Mouse (Mus musculus): ENCODE results near the gene Prkce. TPM values are rescaled to one million over a fixed set of nuclear protein-coding genes. Genes with fewer than 3 reads are reported as not detected.
A peak's percentile ranks its signal among the peaks of the same experiment; 100 is the strongest.

The Prkce gene
- polyA plus RNA-seq, 1 experiment from 2014 or later, result 35.7 TPM

GRCm38 (mm10) chr17:86532783-86533548 lies 365.4 kb downstream of the Prkce start:
- Histone ChIP-seq H3K9ac (ENCODE audit: low read depth, low read length) (no peak overlapping the region), H3K4me2 (ENCODE audit: low read length) (no peak overlapping the region), H3K36me3 (ENCODE audit: control insufficient read depth, insufficient read depth, low read length) (no peaks in the 10 kb centered on the region), H3K27me3 (replicated peaks; ENCODE audit: control insufficient read depth, insufficient read depth, low read length) (no peaks in the 10 kb centered on the region), H3K4me3 (ENCODE audit: low read length) (no peak overlapping the region), H3K4me1 (ENCODE audit: control insufficient read depth, insufficient read depth, low read depth, low read length) (no peaks in the 10 kb centered on the region; the same call in 1 of the 2 replicates), H3K27ac (ENCODE audit: low read depth, low read length) (no peak overlapping the region), H3K9me3 (ENCODE audit: control insufficient read depth, low read length) (no peaks in the 10 kb centered on the region)
- 68% methylated on average over 17 of the region's 17 CpGs for WGBS
- ATAC-seq, result no peak

- no peak overlapping the region for H3K4me3 ChIP-seq (ENCODE audit: low read length)
- no peak overlapping the region for H3K4me2 ChIP-seq (ENCODE audit: low read length)
- no peak overlapping the region for H3K9ac ChIP-seq (ENCODE audit: low read depth, low read length)
- 85% methylated on average over 11 of the region's 11 CpGs for WGBS
- no peaks in the 10 kb centered on the region for H3K27me3 ChIP-seq (replicated peaks; ENCODE audit: control insufficient read depth, insufficient read depth, low read length)
- H3K27ac ChIP-seq (ENCODE audit: low read depth, low read length), result no peak overlapping the region
- ATAC-seq, result no peak
- no peaks in the 10 kb centered on the region; the same call in 1 of the 2 replicates for H3K4me1 ChIP-seq (ENCODE audit: control insufficient read depth, insufficient read depth, low read depth, low read length)
- no peaks in the 10 kb centered on the region for H3K36me3 ChIP-seq (ENCODE audit: control insufficient read depth, insufficient read depth, low read length)
- no peaks in the 10 kb centered on the region for H3K9me3 ChIP-seq (ENCODE audit: control insufficient read depth, low read length)
These were observed 365.9 kb downstream of the Prkce start for GRCm38 (mm10) chr17:86533549-86533851.

- Histone ChIP-seq H3K27me3 (replicated peaks; ENCODE audit: control insufficient read depth, insufficient read depth, low read length) (no peaks in the 10 kb centered on the region), H3K4me3 (ENCODE audit: low read length) (no peak overlapping the region), H3K36me3 (ENCODE audit: control insufficient read depth, insufficient read depth, low read length) (no peaks in the 10 kb centered on the region), H3K9ac (ENCODE audit: low read depth, low read length) (0 out of 2 replicates have a peak overlapping the region, but pooled peaks have one; percentile 6), H3K4me1 (ENCODE audit: control insufficient read depth, insufficient read depth, low read depth, low read length) (no peaks in the 10 kb centered on the region; the same call in 1 of the 2 replicates), H3K9me3 (ENCODE audit: control insufficient read depth, low read length) (no peaks in the 10 kb centered on the region), H3K4me2 (ENCODE audit: low read length) (no peak overlapping the region), H3K27ac (ENCODE audit: low read depth, low read length) (peak overlapping the region; percentile 41; the same call in 1 of the 2 replicates)
- ATAC-seq, result peak; percentile 62; the same call in 1 of the 2 replicates
- 63% methylated on average over 10 of the region's 10 CpGs for WGBS
These were observed 367.5 kb downstream of the Prkce start for GRCm38 (mm10) chr17:86535096-86535495.

DNA sequence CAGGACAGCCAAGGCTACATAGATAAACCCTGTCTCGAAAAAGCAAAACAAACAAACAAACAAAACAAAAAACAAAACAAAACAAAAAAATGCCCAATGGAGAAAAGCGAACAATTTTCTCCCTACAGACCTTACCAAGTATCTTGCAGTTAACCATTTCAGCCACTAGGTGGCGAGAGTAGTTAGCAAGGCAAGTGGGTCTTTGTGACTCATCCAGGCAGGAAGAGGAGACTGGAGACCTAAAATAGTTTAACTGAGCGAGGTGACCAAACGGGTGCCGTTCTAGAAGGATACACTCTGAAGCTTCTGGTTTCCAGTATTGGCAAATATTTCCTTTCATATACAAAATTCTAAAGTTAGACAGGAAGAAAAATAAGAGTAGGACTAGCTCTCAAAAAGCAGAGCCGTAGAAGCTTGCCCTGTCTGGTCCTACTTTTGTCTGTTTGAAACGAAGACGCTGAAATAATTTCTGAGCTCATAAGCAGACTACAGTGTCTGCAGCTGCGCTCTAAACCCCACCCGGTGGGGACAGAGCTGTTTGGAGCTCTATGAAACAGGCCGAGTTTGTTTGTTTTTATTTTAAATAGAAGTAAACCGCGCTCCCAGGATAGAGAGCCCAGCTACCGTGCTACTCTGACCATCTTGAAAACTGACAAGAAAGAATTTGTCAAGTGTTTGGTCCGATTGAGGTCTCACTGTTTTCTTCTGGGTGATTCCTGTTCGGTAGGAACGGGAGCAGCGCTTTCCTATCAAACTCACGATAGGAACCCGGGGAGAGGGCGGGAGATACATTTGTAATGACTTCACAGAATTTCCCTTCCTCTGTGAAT lies 368.5 kb downstream of the Prkce start:
- Histone ChIP-seq H3K4me1 (ENCODE audit: control insufficient read depth, insufficient read depth, low read depth, low read length) (no peaks in the 10 kb centered on the region; the same call in 1 of the 2 replicates), H3K27me3 (replicated peaks; ENCODE audit: control insufficient read depth, insufficient read depth, low read length) (no peaks in the 10 kb centered on the region), H3K9ac (ENCODE audit: low read depth, low read length) (0 out of 2 replicates have a peak overlapping the region, but pooled peaks have one; percentile 5), H3K27ac (ENCODE audit: low read depth, low read length) (peak overlapping the region; percentile 11), H3K9me3 (ENCODE audit: control insufficient read depth, low read length) (no peaks in the 10 kb centered on the region), H3K4me2 (ENCODE audit: low read length) (peak overlapping the region; percentile 18), H3K36me3 (ENCODE audit: control insufficient read depth, insufficient read depth, low read length) (no peaks in the 10 kb centered on the region), H3K4me3 (ENCODE audit: low read length) (no peak overlapping the region)
- ATAC-seq, result peak; percentile 85
- 40% methylated on average over 22 of the region's 22 CpGs for WGBS

DNA sequence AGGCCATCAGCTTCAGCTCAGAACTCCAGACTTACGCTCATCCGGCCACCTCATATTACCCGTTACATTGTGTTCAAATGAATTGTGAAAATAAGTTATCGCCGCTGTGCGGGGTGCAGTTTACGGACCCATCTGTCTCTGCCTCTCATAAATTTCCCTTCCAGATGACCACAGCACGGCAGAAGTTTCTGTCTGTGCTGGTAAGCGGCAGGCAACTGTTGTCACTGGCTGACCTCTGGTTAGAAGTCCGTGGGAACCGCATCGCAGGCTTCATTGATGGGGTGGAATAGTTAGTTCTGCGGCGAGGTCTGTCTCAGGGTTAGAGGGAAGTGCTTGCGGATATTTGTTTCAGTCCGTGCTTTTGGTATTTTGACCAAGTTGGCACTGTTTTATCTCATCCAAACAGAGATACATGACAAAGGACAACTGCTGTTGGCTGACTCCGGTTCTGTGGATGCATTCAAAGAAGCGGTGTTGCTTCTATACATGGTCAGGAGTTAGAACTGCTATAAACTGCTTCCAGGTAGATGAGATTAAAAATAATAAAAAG lies 372.4 kb downstream of the Prkce start:
- Histone ChIP-seq H3K4me1 (ENCODE audit: control insufficient read depth, insufficient read depth, low read depth, low read length) (no peaks in the 10 kb centered on the region), H3K36me3 (ENCODE audit: control insufficient read depth, insufficient read depth, low read length) (no peaks in the 10 kb centered on the region), H3K9me3 (ENCODE audit: control insufficient read depth, low read length) (no peaks in the 10 kb centered on the region), H3K4me3 (ENCODE audit: low read length) (no peak overlapping the region), H3K27me3 (replicated peaks; ENCODE audit: control insufficient read depth, insufficient read depth, low read length) (no peaks in the 10 kb centered on the region), H3K4me2 (ENCODE audit: low read length) (no peak overlapping the region), H3K9ac (ENCODE audit: low read depth, low read length) (no peak overlapping the region), H3K27ac (ENCODE audit: low read depth, low read length) (no peak overlapping the region)
- no peak for ATAC-seq
- 81% methylated on average over 18 of the region's 18 CpGs for WGBS

GRCm38 (mm10) chr17:86546529-86546928 lies 378.9 kb downstream of the Prkce start:
- Histone ChIP-seq H3K4me1 (ENCODE audit: control insufficient read depth, insufficient read depth, low read depth, low read length) (no peaks in the 10 kb centered on the region), H3K9me3 (ENCODE audit: control insufficient read depth, low read length) (no peaks in the 10 kb centered on the region), H3K36me3 (ENCODE audit: control insufficient read depth, insufficient read depth, low read length) (no peaks in the 10 kb centered on the region), H3K4me3 (ENCODE audit: low read length) (no peak overlapping the region), H3K27ac (ENCODE audit: low read depth, low read length) (no peak overlapping the region), H3K27me3 (replicated peaks; ENCODE audit: control insufficient read depth, insufficient read depth, low read length) (no peaks in the 10 kb centered on the region), H3K9ac (ENCODE audit: low read depth, low read length) (no peak overlapping the region), H3K4me2 (ENCODE audit: low read length) (no peak overlapping the region)
- ATAC-seq, result peak; percentile 52; the same call in 1 of the 2 replicates
- 28% methylated on average over 7 of the region's 7 CpGs for WGBS

DNA sequence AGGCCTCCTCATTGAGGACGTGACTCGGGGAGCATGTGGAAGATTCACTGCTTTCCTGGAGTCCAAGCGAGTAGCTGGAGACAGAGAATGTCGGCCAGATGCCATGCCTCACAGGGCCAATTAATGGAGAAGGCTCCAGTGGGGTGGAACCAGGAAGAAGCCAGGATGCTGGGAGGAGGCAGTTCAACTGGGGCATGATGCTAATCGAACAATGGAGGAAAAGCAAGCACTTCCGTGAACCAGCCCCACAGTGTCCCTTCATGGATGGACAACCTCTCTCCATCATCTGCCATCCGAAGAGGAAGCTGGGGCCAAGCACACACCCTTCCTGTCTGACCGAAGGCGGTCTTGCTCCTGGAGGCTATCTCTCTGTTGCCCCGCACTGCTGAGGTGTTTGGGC lies 381.5 kb downstream of the Prkce start:
- no peaks in the 10 kb centered on the region for H3K4me1 ChIP-seq (ENCODE audit: control insufficient read depth, insufficient read depth, low read depth, low read length)
- no peak for ATAC-seq
- H3K9me3 ChIP-seq (ENCODE audit: control insufficient read depth, low read length), result no peaks in the 10 kb centered on the region
- H3K9ac ChIP-seq (ENCODE audit: low read depth, low read length), result no peak overlapping the region
- H3K27me3 ChIP-seq (replicated peaks; ENCODE audit: control insufficient read depth, insufficient read depth, low read length), result no peaks in the 10 kb centered on the region
- 95% methylated on average over 10 of the region's 10 CpGs for WGBS
- no peak overlapping the region for H3K4me3 ChIP-seq (ENCODE audit: low read length)
- H3K36me3 ChIP-seq (ENCODE audit: control insufficient read depth, insufficient read depth, low read length), result no peaks in the 10 kb centered on the region
- no peak overlapping the region for H3K4me2 ChIP-seq (ENCODE audit: low read length)
- H3K27ac ChIP-seq (ENCODE audit: low read depth, low read length), result no peak overlapping the region

DNA sequence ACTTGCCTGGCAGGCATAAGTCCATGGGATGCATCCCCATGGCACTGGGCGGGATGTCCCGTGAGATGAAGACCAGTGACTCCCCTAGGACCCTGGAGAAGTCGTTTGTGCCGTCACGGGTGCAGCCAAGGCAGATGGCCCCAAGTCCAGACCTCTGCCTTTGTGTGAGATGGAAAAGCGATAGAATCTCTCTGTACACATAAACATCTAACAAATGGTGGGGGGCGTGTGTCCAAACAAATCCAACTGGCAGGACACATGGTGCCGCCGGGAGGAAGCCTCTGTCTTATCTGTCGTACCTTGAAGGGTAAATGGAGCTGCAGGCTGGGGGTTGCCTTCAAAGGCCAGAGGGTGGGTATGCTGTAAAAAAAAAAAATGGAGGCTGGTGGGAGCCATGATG lies 384.0 kb downstream of the Prkce start:
- no peak overlapping the region for H3K4me2 ChIP-seq (ENCODE audit: low read length)
- no peak for ATAC-seq
- no peaks in the 10 kb centered on the region for H3K27me3 ChIP-seq (replicated peaks; ENCODE audit: control insufficient read depth, insufficient read depth, low read length)
- 86% methylated on average over 9 of the region's 10 CpGs for WGBS
- H3K9me3 ChIP-seq (ENCODE audit: control insufficient read depth, low read length), result no peaks in the 10 kb centered on the region
- H3K27ac ChIP-seq (ENCODE audit: low read depth, low read length), result no peak overlapping the region
- H3K4me3 ChIP-seq (ENCODE audit: low read length), result no peak overlapping the region
- H3K4me1 ChIP-seq (ENCODE audit: control insufficient read depth, insufficient read depth, low read depth, low read length), result no peaks in the 10 kb centered on the region
- H3K9ac ChIP-seq (ENCODE audit: low read depth, low read length), result no peak overlapping the region
- H3K36me3 ChIP-seq (ENCODE audit: control insufficient read depth, insufficient read depth, low read length), result no peaks in the 10 kb centered on the region

DNA sequence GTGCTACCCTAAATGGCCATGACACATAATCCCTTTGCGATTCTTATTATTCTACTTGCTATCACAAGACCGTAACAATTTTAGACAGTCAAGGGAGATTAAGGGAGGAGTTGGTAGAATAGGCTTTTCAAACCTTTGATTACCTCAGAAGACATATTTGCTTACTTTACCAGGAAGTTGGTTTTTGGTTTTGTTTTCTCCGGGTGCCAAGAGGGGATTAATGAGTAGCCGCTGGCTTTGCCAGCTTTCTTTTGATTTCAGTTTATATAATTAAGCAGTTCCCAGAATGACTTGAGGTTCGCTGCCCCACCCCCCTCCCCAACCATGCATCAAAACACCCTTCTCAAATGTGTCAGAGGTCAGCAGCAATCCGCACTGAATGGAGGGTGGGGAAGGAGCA lies 384.4 kb downstream of the Prkce start:
- Histone ChIP-seq H3K27me3 (replicated peaks; ENCODE audit: control insufficient read depth, insufficient read depth, low read length) (no peaks in the 10 kb centered on the region), H3K9me3 (ENCODE audit: control insufficient read depth, low read length) (no peaks in the 10 kb centered on the region), H3K4me1 (ENCODE audit: control insufficient read depth, insufficient read depth, low read depth, low read length) (no peaks in the 10 kb centered on the region)

More for the DNA sequence above, 384.4 kb downstream of the Prkce start:
- Histone ChIP-seq H3K36me3 (ENCODE audit: control insufficient read depth, insufficient read depth, low read length) (no peaks in the 10 kb centered on the region), H3K9ac (ENCODE audit: low read depth, low read length) (no peak overlapping the region), H3K4me3 (ENCODE audit: low read length) (no peak overlapping the region), H3K4me2 (ENCODE audit: low read length) (no peak overlapping the region), H3K27ac (ENCODE audit: low read depth, low read length) (no peak overlapping the region)
- ATAC-seq, result no peak
- WGBS, result 79% methylated on average over 6 of the region's 6 CpGs
